Comparison of ENCODE assay signal across 29 mouse cellular contexts in genomic region chr19:29482148-29482547, GRCm38 (mm10). TPM values are rescaled to one million over a fixed set of nuclear protein-coding genes. Genes with fewer than 3 reads are reported as not detected.
DNase-seq lines count a peak whose midpoint lies in the region; ATAC-seq and TF ChIP-seq lines count a peak whose summit lies in the region.
"Had no signal": no experiment of that assay in that cellular context is flagged by ENCODE, and none has a peak within 500 bp of the region (broad histone marks: within the 10 kb centered on the region; RNA-seq: fewer than 3 reads in every experiment).

No protein-coding gene starts in this region.

- ATAC-seq in hindbrain, embryonic 12.5 days (ENCODE audit: low FRiP score), result peak; percentile 46; the same call in 1 of the 2 replicates
- no peak for ATAC-seq in hindbrain, embryonic 13.5 days (ENCODE audit: low FRiP score)
- no peak for ATAC-seq in midbrain, embryonic 15.5 days (replicated peaks)
- peak; percentile 47 for ATAC-seq in liver, embryonic 15.5 days (ENCODE audit: insufficient read depth)
- ATAC-seq: forebrain, embryonic 16.5 days; inflammation-experienced regulatory T-cells, adult 6 months; Patski had no signal

- H3K4me3 ChIP-seq in hindbrain, embryonic 12.5 days, result no peak overlapping the region
- no peak overlapping the region for H3K4me3 ChIP-seq in hindbrain, embryonic 13.5 days
- no peak overlapping the region for H3K4me3 ChIP-seq in midbrain, embryonic 10.5 days
- H3K4me3 ChIP-seq in midbrain, embryonic 15.5 days, result no peak overlapping the region
- H3K4me3 ChIP-seq in bone marrow, adult 2 months (replicated peaks; ENCODE audit: control insufficient read depth, low read depth, low read length), result no peak overlapping the region
- H3K4me3 ChIP-seq in liver, embryonic 15.5 days (replicated peaks), result no peak overlapping the region
- H3K4me3 ChIP-seq: embryonic facial prominence, embryonic 12.5 days; heart, embryonic 13.5 days; layer of hippocampus, adult 2 months; neural tube, embryonic 13.5 days had no signal

- H3K36me3 ChIP-seq in hindbrain, embryonic 12.5 days, result no peaks in the 10 kb centered on the region
- H3K36me3 ChIP-seq in hindbrain, embryonic 13.5 days, result no peaks in the 10 kb centered on the region
- H3K36me3 ChIP-seq in midbrain, embryonic 10.5 days, result no peaks in the 10 kb centered on the region
- no peaks in the 10 kb centered on the region for H3K36me3 ChIP-seq in midbrain, embryonic 15.5 days (replicated peaks)
- no peaks in the 10 kb centered on the region for H3K36me3 ChIP-seq in liver, embryonic 15.5 days (replicated peaks)
- H3K36me3 ChIP-seq: embryonic facial prominence, embryonic 12.5 days; G1E; heart, embryonic 13.5 days; neural tube, embryonic 13.5 days had no signal

- 72% methylated on average over 5 of the region's 5 CpGs for WGBS in hindbrain, embryonic 12.5 days
- WGBS in hindbrain, embryonic 13.5 days, result 69% methylated on average over 5 of the region's 5 CpGs
- WGBS in midbrain, embryonic 10.5 days, result 82% methylated on average over 5 of the region's 5 CpGs
- 65% methylated on average over 5 of the region's 5 CpGs for WGBS in midbrain, embryonic 15.5 days
- 65% methylated on average over 5 of the region's 5 CpGs for WGBS in bone marrow, adult 2 months
- 60% methylated on average over 5 of the region's 5 CpGs for WGBS in liver, embryonic 15.5 days (ENCODE audit: insufficient replicate concordance)

- H3K4me1 ChIP-seq in hindbrain, embryonic 12.5 days, result 0 out of 2 replicates have a peak, but pooled peaks cover 5% of the 10 kb centered on the region
- peaks cover 10% of the 10 kb centered on the region for H3K4me1 ChIP-seq in hindbrain, embryonic 13.5 days (replicated peaks)
- peaks cover 5% of the 10 kb centered on the region for H3K4me1 ChIP-seq in midbrain, embryonic 10.5 days
- no peaks in the 10 kb centered on the region for H3K4me1 ChIP-seq in midbrain, embryonic 15.5 days
- H3K4me1 ChIP-seq in bone marrow, adult 2 months (ENCODE audit: control insufficient read depth, insufficient read depth, low read length), result peaks cover 6% of the 10 kb centered on the region
- peaks cover 22% of the 10 kb centered on the region for H3K4me1 ChIP-seq in liver, embryonic 15.5 days (replicated peaks)
- H3K4me1 ChIP-seq: neural tube, embryonic 13.5 days had no signal

- no peaks in the 10 kb centered on the region for H3K9me3 ChIP-seq in hindbrain, embryonic 12.5 days (replicated peaks)
- no peaks in the 10 kb centered on the region for H3K9me3 ChIP-seq in hindbrain, embryonic 13.5 days
- H3K9me3 ChIP-seq in midbrain, embryonic 10.5 days (replicated peaks), result no peaks in the 10 kb centered on the region
- no peaks in the 10 kb centered on the region for H3K9me3 ChIP-seq in midbrain, embryonic 15.5 days
- no peaks in the 10 kb centered on the region for H3K9me3 ChIP-seq in liver, embryonic 15.5 days (replicated peaks)
- H3K9me3 ChIP-seq: embryonic facial prominence, embryonic 12.5 days; G1E; heart, embryonic 13.5 days; neural tube, embryonic 13.5 days had no signal

- no peak for TF ChIP-seq POLR2A in bone marrow, adult 2 months (IDR thresholded peaks at IDR 0.05; ENCODE audit: borderline replicate concordance, control insufficient read depth, low read depth, low read length)

- H3K4me2 ChIP-seq in hindbrain, embryonic 12.5 days (replicated peaks), result no peak overlapping the region
- no peak overlapping the region for H3K4me2 ChIP-seq in hindbrain, embryonic 13.5 days
- H3K4me2 ChIP-seq in midbrain, embryonic 15.5 days, result no peak overlapping the region
- no peak overlapping the region for H3K4me2 ChIP-seq in liver, embryonic 15.5 days
- H3K4me2 ChIP-seq: embryonic facial prominence, embryonic 12.5 days; heart, embryonic 13.5 days; neural tube, embryonic 13.5 days had no signal

- H3K9ac ChIP-seq in hindbrain, embryonic 12.5 days, result no peak overlapping the region
- H3K9ac ChIP-seq in hindbrain, embryonic 13.5 days, result no peak overlapping the region
- no peak overlapping the region for H3K9ac ChIP-seq in midbrain, embryonic 15.5 days
- no peak overlapping the region for H3K9ac ChIP-seq in liver, embryonic 15.5 days
- H3K9ac ChIP-seq: embryonic facial prominence, embryonic 12.5 days; heart, embryonic 13.5 days; neural tube, embryonic 13.5 days had no signal

- TF ChIP-seq CTCF in bone marrow, adult 2 months (IDR thresholded peaks at IDR 0.05; ENCODE audit: control insufficient read depth, insufficient read depth, low read length), result no peak

- no peaks in the 10 kb centered on the region; the same call in 1 of the 2 replicates for H3K27me3 ChIP-seq in hindbrain, embryonic 12.5 days
- no peaks in the 10 kb centered on the region for H3K27me3 ChIP-seq in hindbrain, embryonic 13.5 days
- no peaks in the 10 kb centered on the region for H3K27me3 ChIP-seq in midbrain, embryonic 10.5 days (ENCODE audit: low read depth, poor library complexity, severe bottlenecking)
- H3K27me3 ChIP-seq in midbrain, embryonic 15.5 days (replicated peaks), result no peaks in the 10 kb centered on the region
- no peaks in the 10 kb centered on the region for H3K27me3 ChIP-seq in liver, embryonic 15.5 days
- H3K27me3 ChIP-seq: CH12.LX; embryonic facial prominence, embryonic 12.5 days; heart, embryonic 13.5 days; neural tube, embryonic 13.5 days; Patski had no signal

- no peak overlapping the region for H3K27ac ChIP-seq in hindbrain, embryonic 12.5 days
- H3K27ac ChIP-seq in hindbrain, embryonic 13.5 days, result no peak overlapping the region
- H3K27ac ChIP-seq in midbrain, embryonic 10.5 days (replicated peaks), result peak overlapping the region; percentile 53; the same call in 1 of the 2 replicates
- no peak overlapping the region for H3K27ac ChIP-seq in midbrain, embryonic 15.5 days
- H3K27ac ChIP-seq in bone marrow, adult 2 months (ENCODE audit: control insufficient read depth, insufficient read depth, low read depth, low read length, poor library complexity), result peak overlapping the region; percentile 53; the same call in 1 of the 2 replicates
- no peak overlapping the region for H3K27ac ChIP-seq in liver, embryonic 15.5 days (replicated peaks)
- H3K27ac ChIP-seq: embryonic facial prominence, embryonic 12.5 days; heart, embryonic 13.5 days; layer of hippocampus, adult 2 months; neural tube, embryonic 13.5 days had no signal

- DNase-seq in midbrain, embryonic 10.5 days (ENCODE audit: low spot score), result no peak
- no peak for DNase-seq in lung, postnatal 10 days
- DNase-seq: adrenal gland, postnatal 14 days; B cell, adult 2 months; cerebellum, adult 11-12 months; cerebellum, adult 9-11 months; embryo, embryonic 11 days; heart, postnatal 10 days; kidney, adult 2 months; kidney, postnatal 36 days; left cerebral cortex, postnatal 4 days; lung, adult 2 months; lung, postnatal 14 days; thymus, adult 2 months; thymus, postnatal 4 days had no signal

RNA-seq across cellular contexts. Expression of gene Ric1, which starts 39.9 kb away (rescaled TPM):
- 17.5 and 20.1 TPM in 2 replicates for polyA plus RNA-seq in hindbrain, embryonic 12.5 days (2016; fragmentation: Nextera tagmentation; extraction: Ambion mirVana)
- polyA plus RNA-seq in hindbrain, embryonic 13.5 days (2015; fragmentation: Nextera tagmentation; extraction: Ambion mirVana), result 14.6 and 14.9 TPM in 2 replicates
- polyA plus RNA-seq in midbrain, embryonic 10.5 days (2016; fragmentation: Nextera tagmentation; extraction: Ambion mirVana), result 9.8 and 10.2 TPM in 2 replicates
- polyA plus RNA-seq in midbrain, embryonic 15.5 days (2015; fragmentation: Nextera tagmentation; extraction: Ambion mirVana), result 12.1 and 14.4 TPM in 2 replicates
- polyA plus RNA-seq in bone marrow, adult 2 months (2011; ENCODE audit: insufficient read depth, insufficient read length, low replicate concordance, missing spikeins), result 2.9 and 5.7 TPM in 2 replicates
- polyA plus RNA-seq in liver, embryonic 15.5 days (2015; fragmentation: Nextera tagmentation; extraction: Ambion mirVana), result 2.7 TPM in 2 replicates

Comparison
In these comparisons a context has a peak if more than half of its experiments do, and no peak if none do; other contexts are left out.
1. ATAC-seq: peak in hindbrain, embryonic 12.5 days (single experiment) and liver, embryonic 15.5 days (single experiment); none in hindbrain, embryonic 13.5 days (single experiment) and midbrain, embryonic 15.5 days (single experiment).
2. H3K27ac ChIP-seq: peak in midbrain, embryonic 10.5 days (single experiment) and bone marrow, adult 2 months (single experiment); none in hindbrain, embryonic 12.5 days (single experiment), hindbrain, embryonic 13.5 days (single experiment), midbrain, embryonic 15.5 days (single experiment) and liver, embryonic 15.5 days (single experiment).